Mouse (Mus musculus): ENCODE data around the gene Pyroxd2. TPM values are rescaled to one million over a fixed set of nuclear protein-coding genes. Genes with fewer than 3 reads are reported as not detected.

Pyroxd2 gene
- total RNA-seq, 4 experiments from 2014 or later = 3.7 to 7.7 (median 5.6) TPM

GRCm38 (mm10) chr19:42745869-42746224 lies 6.7 kb downstream of the Pyroxd2 start:
- DNase-seq (ENCODE audit: low spot score in 2 of 2) = no peak

- no peak for DNase-seq (ENCODE audit: low spot score in 2 of 2)
Observed at GRCm38 (mm10) chr19:42745084-42745868, 7.3 kb downstream of the Pyroxd2 start.

GRCm38 (mm10) chr19:42744162-42744586 lies 8.4 kb downstream of the Pyroxd2 start:
- peak; percentile 52 to 73 for DNase-seq (ENCODE audit: low spot score in 2 of 2)

- no peak for DNase-seq (ENCODE audit: low spot score in 2 of 2)
Observed at GRCm38 (mm10) chr19:42743261-42743660, 9.3 kb downstream of the Pyroxd2 start.

- peak; percentile 47 to 65 for DNase-seq (ENCODE audit: low spot score in 2 of 2)
Observed at GRCm38 (mm10) chr19:42741884-42742283, 10.7 kb downstream of the Pyroxd2 start.

- no peak for DNase-seq (ENCODE audit: low spot score in 2 of 2)
Observed at GRCm38 (mm10) chr19:42740163-42740899, 12.2 kb downstream of the Pyroxd2 start.

GRCm38 (mm10) chr19:42739734-42740133 lies 12.8 kb downstream of the Pyroxd2 start:
- no peak for DNase-seq (ENCODE audit: low spot score in 2 of 2)

- DNase-seq (ENCODE audit: low spot score in 2 of 2) = no peak
Observed at GRCm38 (mm10) chr19:42737753-42738152, 14.8 kb downstream of the Pyroxd2 start.

GRCm38 (mm10) chr19:42734982-42735381 lies 17.6 kb downstream of the Pyroxd2 start:
- DNase-seq (ENCODE audit: low spot score in 2 of 2) = peak in 1 of 2 experiments; percentile 33

- no peak for DNase-seq (ENCODE audit: low spot score in 2 of 2)
Observed at GRCm38 (mm10) chr19:42727424-42727823, 25.2 kb downstream of the Pyroxd2 start.

- DNase-seq (ENCODE audit: low spot score in 2 of 2) = no peak
Observed at GRCm38 (mm10) chr19:42726766-42727165, 25.8 kb downstream of the Pyroxd2 start.

GRCm38 (mm10) chr19:42725973-42726350 lies 26.6 kb downstream of the Pyroxd2 start:
- DNase-seq (ENCODE audit: low spot score in 2 of 2) = no peak

- DNase-seq (ENCODE audit: low spot score in 2 of 2) = no peak
Observed at GRCm38 (mm10) chr19:42725056-42725972, 27.3 kb downstream of the Pyroxd2 start.

- DNase-seq (ENCODE audit: low spot score in 2 of 2) = no peak
Observed at GRCm38 (mm10) chr19:42723302-42723701, 29.3 kb downstream of the Pyroxd2 start.

GRCm38 (mm10) chr19:42722500-42722899 lies 30.1 kb downstream of the Pyroxd2 start:
- DNase-seq (ENCODE audit: low spot score in 2 of 2) = no peak

GRCm38 (mm10) chr19:42718101-42718500 lies 34.5 kb downstream of the Pyroxd2 start:
- DNase-seq (ENCODE audit: low spot score in 2 of 2) = no peak

GRCm38 (mm10) chr19:42717668-42718067 lies 34.9 kb downstream of the Pyroxd2 start:
- DNase-seq (ENCODE audit: low spot score in 2 of 2) = no peak

- peak; percentile 66 to 70 for DNase-seq (ENCODE audit: low spot score in 2 of 2)
Observed at GRCm38 (mm10) chr19:42716507-42716906, 36.1 kb downstream of the Pyroxd2 start.

GRCm38 (mm10) chr19:42713770-42714169 lies 38.8 kb downstream of the Pyroxd2 start:
- no peak for DNase-seq (ENCODE audit: low spot score in 2 of 2)

- no peak for DNase-seq (ENCODE audit: low spot score in 2 of 2)
Observed at GRCm38 (mm10) chr19:42699426-42699825, 53.1 kb downstream of the Pyroxd2 start.

- DNase-seq (ENCODE audit: low spot score in 2 of 2) = no peak
Observed at GRCm38 (mm10) chr19:42698576-42698975, 54.0 kb downstream of the Pyroxd2 start.

GRCm38 (mm10) chr19:42697336-42697735 lies 55.2 kb downstream of the Pyroxd2 start:
- DNase-seq (ENCODE audit: low spot score in 2 of 2) = no peak
